Mouse (Mus musculus) cerebellum, postnatal 25 days (tissue): Measurements from ENCODE around the gene Cd47.

Source experiments
- DNase-seq, 2 experiments: peaks; one replicate each; pipeline ENCODE4 v3.0.0; 2021; ENCODE audit warnings: mixed read lengths in 2 of 2

Gene Cd47

GRCm38 (mm10) chr16:49915532-49916476 is 115.5 kb downstream of the Cd47 start:
- peak in 1 of 2 experiments; percentile 4 for DNase-seq

GRCm38 (mm10) chr16:49920191-49920590 is 119.9 kb downstream of the Cd47 start:
- peak; percentile 58 to 71 for DNase-seq

DNA sequence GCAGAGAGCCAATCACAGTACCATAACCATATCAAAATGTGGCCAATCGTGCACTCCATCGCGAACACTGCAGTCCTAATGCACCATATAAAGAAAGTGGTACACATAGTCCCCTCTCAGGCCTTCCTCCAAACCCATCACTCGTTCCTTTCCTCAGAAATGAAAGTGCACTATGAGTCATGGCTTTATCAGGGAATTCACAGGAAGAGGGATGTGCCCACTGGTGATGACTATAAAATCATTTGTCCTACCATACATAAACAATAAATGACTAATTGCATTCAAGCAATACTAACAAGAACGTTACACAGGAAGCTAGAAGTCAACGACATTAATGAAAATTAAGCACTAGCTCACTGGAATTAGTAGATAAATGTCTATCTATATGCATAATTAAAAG is 121.3 kb downstream of the Cd47 start:
- DNase-seq = no peak

GRCm38 (mm10) chr16:49922098-49922497 is 121.8 kb downstream of the Cd47 start:
- DNase-seq = no peak

GRCm38 (mm10) chr16:49923720-49924119 is 123.4 kb downstream of the Cd47 start:
- no peak for DNase-seq

DNA sequence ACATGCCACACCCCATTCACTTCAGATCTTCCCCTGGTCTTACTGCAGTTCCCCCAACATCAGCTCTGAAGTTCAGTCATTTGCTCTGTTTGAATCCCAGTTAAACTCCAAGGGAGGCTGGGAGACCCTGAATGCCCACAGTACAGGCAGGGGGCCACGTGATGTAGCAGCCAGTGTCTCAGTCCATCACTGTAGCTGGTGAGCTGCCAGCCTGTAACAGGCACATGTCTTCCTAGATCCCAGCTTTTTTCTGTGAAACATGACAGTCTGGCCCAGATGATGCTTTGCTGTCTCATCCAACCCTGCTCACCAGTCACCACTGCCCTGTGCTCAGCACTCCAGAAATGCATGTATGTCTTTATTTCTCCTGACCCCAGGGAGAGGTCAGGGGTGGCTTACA is 124.6 kb downstream of the Cd47 start:
- DNase-seq = peak in 1 of 2 experiments; percentile 25

DNA sequence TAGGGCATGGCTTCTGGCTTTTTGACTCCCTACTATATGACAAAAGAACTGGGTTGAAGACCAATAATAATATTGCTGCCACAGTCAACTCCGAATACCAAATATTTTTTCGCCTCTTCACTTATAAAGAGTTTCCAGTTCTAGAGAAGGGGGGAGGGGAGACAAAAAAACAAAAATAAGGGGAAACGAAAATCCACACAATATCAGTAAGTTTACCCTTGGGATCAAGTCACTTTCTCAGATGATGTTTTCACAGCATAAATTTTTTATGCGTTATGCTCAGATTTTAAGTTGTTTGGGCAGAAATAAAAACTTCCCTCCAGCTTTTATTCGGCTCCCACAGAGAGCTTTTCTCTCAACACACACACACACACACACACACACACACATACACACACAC is 132.9 kb downstream of the Cd47 start:
- no peak for DNase-seq

DNA sequence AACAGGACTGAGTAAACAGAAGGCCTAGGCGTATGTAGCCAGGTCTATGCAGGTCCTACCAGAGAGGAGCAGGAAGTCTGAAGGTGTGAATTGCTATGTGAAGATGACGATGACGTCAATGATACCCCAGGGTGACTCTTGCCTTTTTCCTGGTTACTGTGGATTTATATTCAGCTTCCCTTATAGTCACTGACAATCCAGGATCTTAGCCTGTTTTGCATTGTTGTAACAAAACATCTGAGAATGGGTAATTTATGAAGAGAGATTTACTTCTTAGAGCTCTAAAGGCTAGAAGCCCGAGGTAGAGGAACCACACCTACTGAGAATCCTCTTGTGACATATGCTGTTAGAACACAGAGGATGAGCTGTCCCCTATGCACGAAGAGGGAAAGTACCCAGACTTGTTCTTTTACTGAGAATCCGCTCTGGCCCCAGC is 135.7 kb downstream of the Cd47 start:
- no peak for DNase-seq

DNA sequence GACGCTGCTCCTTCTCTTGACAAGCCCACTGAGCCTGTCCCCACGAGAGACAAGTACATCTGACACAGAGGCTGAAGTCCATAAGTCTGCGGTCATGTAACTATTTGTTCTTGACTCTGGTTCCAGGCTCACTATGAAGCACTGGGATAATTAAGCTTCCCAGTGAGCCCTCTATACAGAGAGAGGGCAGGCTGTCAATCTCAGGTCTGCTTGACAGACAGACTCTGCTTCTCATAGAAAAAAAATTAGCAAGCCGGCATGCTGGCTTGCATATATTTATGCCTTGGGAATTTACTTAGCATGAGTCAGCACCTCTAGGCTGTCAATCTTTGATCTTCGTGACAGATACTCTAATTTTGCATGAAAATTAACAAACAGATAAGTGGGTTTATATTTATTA is 136.5 kb downstream of the Cd47 start:
- DNase-seq = no peak

- DNase-seq = no peak
These were observed 137.2 kb downstream of the Cd47 start for GRCm38 (mm10) chr16:49937218-49938165.

GRCm38 (mm10) chr16:49938483-49939301 is 138.4 kb downstream of the Cd47 start:
- DNase-seq = no peak

GRCm38 (mm10) chr16:49939376-49939775 is 139.0 kb downstream of the Cd47 start:
- DNase-seq = no peak

- DNase-seq = no peak
These were observed 140.1 kb downstream of the Cd47 start for GRCm38 (mm10) chr16:49940473-49940872.

DNA sequence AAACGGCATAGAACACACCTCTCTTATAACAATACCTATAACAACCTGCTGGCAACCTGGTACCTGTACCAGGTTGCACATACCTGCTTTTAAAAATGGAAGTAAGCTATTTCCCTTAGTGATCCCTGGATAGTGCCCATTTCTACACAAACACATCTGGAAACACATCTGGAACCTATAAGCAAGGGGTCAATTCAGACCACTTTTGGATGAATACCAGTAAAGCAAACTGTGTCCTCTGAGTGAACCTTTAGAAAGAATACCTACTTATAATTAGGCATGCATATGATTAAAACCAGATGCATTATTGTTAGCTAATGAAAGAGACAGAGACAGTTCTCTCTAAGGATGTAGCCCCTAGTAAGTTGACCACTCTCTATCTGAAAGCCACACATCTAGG is 140.7 kb downstream of the Cd47 start:
- DNase-seq = no peak

- no peak for DNase-seq
These were observed 143.4 kb downstream of the Cd47 start for GRCm38 (mm10) chr16:49943726-49944125.

GRCm38 (mm10) chr16:49945084-49945483 is 144.8 kb downstream of the Cd47 start:
- no peak for DNase-seq

DNA sequence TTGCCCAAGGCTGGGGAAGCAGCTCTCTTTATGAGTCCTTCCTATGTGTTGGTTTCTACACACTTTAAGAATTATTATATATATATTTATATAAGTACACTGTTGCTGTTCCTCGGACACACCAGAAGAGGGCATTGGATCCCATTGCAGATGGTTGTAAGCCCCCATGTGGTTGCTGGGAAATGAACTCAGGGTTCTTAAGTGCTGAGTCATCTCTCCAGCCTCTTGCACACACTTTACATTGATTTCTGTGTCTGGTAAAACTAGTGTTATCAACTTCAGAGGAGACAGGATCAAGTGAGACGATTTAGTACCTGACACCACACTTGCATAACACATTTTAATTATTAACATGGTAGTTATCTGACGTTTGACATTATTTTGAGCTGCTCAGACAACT is 146.7 kb downstream of the Cd47 start:
- DNase-seq = no peak

DNA sequence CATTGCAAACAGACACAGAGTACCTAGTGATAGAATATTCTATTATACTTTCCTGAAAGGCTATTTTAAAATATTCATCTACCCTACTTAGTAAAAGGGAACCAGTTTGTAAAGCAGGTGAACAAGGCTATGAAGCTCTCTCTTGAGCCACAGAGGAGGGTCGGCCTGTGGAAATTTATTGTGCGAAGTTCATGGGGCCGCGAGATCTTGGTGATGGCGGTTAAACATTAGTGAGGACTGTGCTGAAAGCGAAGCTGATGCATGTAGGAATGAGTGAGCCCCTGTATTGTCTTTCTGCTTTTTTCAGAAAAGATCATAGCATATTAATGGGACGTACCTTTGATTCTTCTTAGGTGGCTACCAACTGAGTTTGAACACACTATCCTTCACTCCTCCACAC is 147.3 kb downstream of the Cd47 start:
- no peak for DNase-seq

DNA sequence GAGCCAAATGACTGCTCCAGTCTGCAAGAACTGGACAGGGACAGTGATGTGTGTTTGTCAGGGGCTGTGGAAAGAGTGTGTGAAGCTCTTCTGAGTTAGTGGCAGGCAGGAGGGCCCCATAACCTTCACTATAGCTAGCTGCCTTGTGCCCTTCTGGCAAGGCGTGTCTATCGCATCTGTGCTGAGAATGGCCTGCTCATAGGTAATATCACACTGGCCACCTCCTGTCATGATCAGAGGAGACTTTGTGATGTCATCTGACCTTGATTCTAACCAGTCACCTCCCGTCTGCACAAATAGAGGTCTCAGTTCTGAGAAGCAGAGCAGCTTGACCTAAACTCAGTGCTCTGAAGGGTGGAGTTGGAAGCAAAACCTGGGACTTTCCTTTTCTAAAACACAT is 148.0 kb downstream of the Cd47 start:
- no peak for DNase-seq

DNA sequence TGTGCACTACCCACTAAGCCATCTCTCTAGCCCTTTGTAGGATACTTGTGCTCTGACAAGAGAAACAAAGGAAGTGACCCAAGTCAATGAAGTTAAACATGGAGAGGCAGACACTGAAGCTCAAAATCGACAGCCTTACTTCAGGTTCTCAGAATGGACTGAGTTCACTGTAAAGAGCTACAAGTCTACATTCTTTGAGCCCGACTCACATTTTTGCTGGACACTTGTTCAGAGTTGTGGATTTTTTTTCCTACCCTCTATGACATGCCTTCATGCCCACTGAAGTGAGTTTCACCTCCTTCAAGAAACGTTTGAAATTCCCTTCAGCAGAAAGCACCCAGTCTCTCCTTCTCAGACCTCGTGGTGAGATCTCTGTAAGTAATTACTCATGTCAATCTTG is 148.9 kb downstream of the Cd47 start:
- DNase-seq = no peak

GRCm38 (mm10) chr16:49950340-49950739 is 150.0 kb downstream of the Cd47 start:
- no peak for DNase-seq

DNA sequence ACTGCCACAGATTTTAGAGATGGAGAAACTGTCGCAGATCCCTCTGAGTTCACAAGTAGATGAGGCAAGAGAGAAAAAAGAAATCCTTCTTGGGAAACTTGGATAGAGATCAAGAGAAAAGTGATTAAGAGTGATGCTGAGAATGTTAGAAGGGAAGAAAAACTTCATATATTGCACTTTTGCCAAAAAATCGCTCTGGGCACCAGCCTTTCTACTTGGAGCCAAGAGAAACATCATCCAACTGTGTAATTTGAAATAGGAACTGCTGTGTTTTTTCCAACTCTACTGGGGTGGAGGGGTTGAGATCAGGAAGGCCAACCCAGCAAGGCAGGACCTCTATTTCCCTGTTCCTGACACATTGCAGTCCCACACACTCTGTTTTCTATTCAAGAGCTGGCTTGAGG is 151.0 kb downstream of the Cd47 start:
- DNase-seq = no peak
